Mouse (Mus musculus): ENCODE measurements at regions not wholly inside any gene's neighbourhood (a gene's known extent, or its start where the extent isn't known, plus 50 kb on each side); places are given as distances from the start of the nearest gene placed in this dataset.
A peak's percentile ranks its signal among the peaks of the same experiment; 100 is the strongest.

GRCm38 (mm10) chr3:147081763-147082162 is 229.6 kb downstream of the Ttll7 start:
- H3K9ac ChIP-seq = no peak overlapping the region
- no peak overlapping the region for H3K4me2 ChIP-seq (replicated peaks)
- H3K36me3 ChIP-seq = no peaks in the 10 kb centered on the region
- ATAC-seq (ENCODE audit: low FRiP score, low read depth) = no peak
- no peak overlapping the region for H3K4me3 ChIP-seq
- H3K4me1 ChIP-seq = peaks cover 21% of the 10 kb centered on the region
- H3K27ac ChIP-seq = no peak overlapping the region
- 84% methylated on average over 9 of the region's 9 CpGs for WGBS
- peaks cover 14% of the 10 kb centered on the region; the same call in 1 of the 2 replicates for H3K27me3 ChIP-seq
- no peaks in the 10 kb centered on the region for H3K9me3 ChIP-seq

- ATAC-seq (ENCODE audit: low FRiP score, low read depth) = no peak
- Histone ChIP-seq H3K9me3 (no peaks in the 10 kb centered on the region), H3K4me2 (replicated peaks) (no peak overlapping the region), H3K27me3 (peaks cover 14% of the 10 kb centered on the region; the same call in 1 of the 2 replicates), H3K4me1 (peaks cover 21% of the 10 kb centered on the region), H3K36me3 (no peaks in the 10 kb centered on the region), H3K9ac (no peak overlapping the region), H3K4me3 (no peak overlapping the region), H3K27ac (no peak overlapping the region)
- 43% methylated on average over 7 of the region's 7 CpGs for WGBS
Observed at GRCm38 (mm10) chr3:147082255-147082943, 230.2 kb downstream of the Ttll7 start.

- H3K27me3 ChIP-seq = peaks cover 18% of the 10 kb centered on the region; the same call in 1 of the 2 replicates
- H3K4me2 ChIP-seq (replicated peaks) = peak overlapping the region; percentile 52
- peaks cover 21% of the 10 kb centered on the region for H3K4me1 ChIP-seq
- no peak for ATAC-seq (ENCODE audit: low FRiP score, low read depth)
- H3K27ac ChIP-seq = no peak overlapping the region
- WGBS = 27% methylated on average over 11 of the region's 11 CpGs
- no peak overlapping the region for H3K9ac ChIP-seq
- no peaks in the 10 kb centered on the region for H3K36me3 ChIP-seq
- H3K4me3 ChIP-seq = peak overlapping the region; percentile 1; the same call in 1 of the 2 replicates
- no peaks in the 10 kb centered on the region for H3K9me3 ChIP-seq
Observed at GRCm38 (mm10) chr3:147083374-147083773, 231.2 kb downstream of the Ttll7 start.

GRCm38 (mm10) chr3:147083823-147084222 is 231.7 kb downstream of the Ttll7 start:
- no peak for ATAC-seq (ENCODE audit: low FRiP score, low read depth)
- peak overlapping the region; percentile 52 for H3K4me2 ChIP-seq (replicated peaks)
- WGBS = 51% methylated on average over 4 of the region's 4 CpGs

GRCm38 (mm10) chr3:147084624-147085189 is 232.5 kb downstream of the Ttll7 start:
- H3K4me3 ChIP-seq = no peak overlapping the region
- no peaks in the 10 kb centered on the region for H3K36me3 ChIP-seq
- H3K27ac ChIP-seq = no peak overlapping the region
- H3K9ac ChIP-seq = no peak overlapping the region
- 43% methylated on average over 9 of the region's 9 CpGs for WGBS
- H3K9me3 ChIP-seq = no peaks in the 10 kb centered on the region
- peaks cover 21% of the 10 kb centered on the region for H3K4me1 ChIP-seq
- H3K27me3 ChIP-seq = peaks cover 22% of the 10 kb centered on the region
- H3K4me2 ChIP-seq (replicated peaks) = no peak overlapping the region
- ATAC-seq (ENCODE audit: low FRiP score, low read depth) = no peak

More at GRCm38 (mm10) chr3:147083823-147084222, 231.7 kb downstream of the Ttll7 start:
- H3K9ac ChIP-seq = no peak overlapping the region
- H3K27me3 ChIP-seq = peaks cover 21% of the 10 kb centered on the region; the same call in 1 of the 2 replicates
- H3K9me3 ChIP-seq = no peaks in the 10 kb centered on the region
- H3K4me1 ChIP-seq = peaks cover 21% of the 10 kb centered on the region
- H3K36me3 ChIP-seq = no peaks in the 10 kb centered on the region
- H3K27ac ChIP-seq = no peak overlapping the region
- H3K4me3 ChIP-seq = no peak overlapping the region

GRCm38 (mm10) chr3:147088171-147088570 is 236.0 kb downstream of the Ttll7 start:
- H3K4me1 ChIP-seq = peaks cover 19% of the 10 kb centered on the region
- WGBS = 88% methylated on average over 6 of the region's 6 CpGs
- no peak overlapping the region for H3K27ac ChIP-seq
- H3K9me3 ChIP-seq = no peaks in the 10 kb centered on the region
- no peak overlapping the region for H3K4me2 ChIP-seq (replicated peaks)
- H3K36me3 ChIP-seq = no peaks in the 10 kb centered on the region
- ATAC-seq (ENCODE audit: low FRiP score, low read depth) = no peak
- H3K4me3 ChIP-seq = no peak overlapping the region
- no peak overlapping the region for H3K9ac ChIP-seq
- H3K27me3 ChIP-seq = peaks cover 27% of the 10 kb centered on the region

- Histone ChIP-seq H3K4me3 (no peak overlapping the region), H3K4me1 (peaks cover 16% of the 10 kb centered on the region; the same call in 1 of the 2 replicates), H3K9me3 (no peaks in the 10 kb centered on the region), H3K4me2 (replicated peaks) (no peak overlapping the region), H3K27ac (no peak overlapping the region), H3K27me3 (peaks cover 36% of the 10 kb centered on the region), H3K9ac (no peak overlapping the region), H3K36me3 (no peaks in the 10 kb centered on the region)
- 62% methylated on average over 10 of the region's 10 CpGs for WGBS
- no peak for ATAC-seq (ENCODE audit: low FRiP score, low read depth)
Observed at GRCm38 (mm10) chr3:147089716-147090115, 237.5 kb downstream of the Ttll7 start.

- 30% methylated on average over 8 of the region's 8 CpGs for WGBS
- Histone ChIP-seq H3K9me3 (no peaks in the 10 kb centered on the region), H3K4me1 (peaks cover 14% of the 10 kb centered on the region), H3K4me3 (no peak overlapping the region), H3K9ac (no peak overlapping the region), H3K36me3 (no peaks in the 10 kb centered on the region), H3K27ac (no peak overlapping the region), H3K4me2 (replicated peaks) (no peak overlapping the region), H3K27me3 (peaks cover 30% of the 10 kb centered on the region)
- ATAC-seq (ENCODE audit: low FRiP score, low read depth) = no peak
Observed at GRCm38 (mm10) chr3:147092188-147093075, 240.3 kb downstream of the Ttll7 start.

- no peaks in the 10 kb centered on the region for H3K9me3 ChIP-seq
- no peak for ATAC-seq (ENCODE audit: low FRiP score, low read depth)
- WGBS = 33% methylated on average over 5 of the region's 5 CpGs
Observed at GRCm38 (mm10) chr3:147093076-147093380, 240.9 kb downstream of the Ttll7 start.

GRCm38 (mm10) chr3:147096179-147096578 is 244.0 kb downstream of the Ttll7 start:
- H3K9ac ChIP-seq = no peak overlapping the region
- H3K36me3 ChIP-seq = no peaks in the 10 kb centered on the region
- H3K4me1 ChIP-seq = peaks cover 42% of the 10 kb centered on the region
- no peak overlapping the region; the same call in 1 of the 2 replicates for H3K27ac ChIP-seq
- WGBS = 27% methylated on average over 9 of the region's 9 CpGs
- H3K4me3 ChIP-seq = no peak overlapping the region
- H3K27me3 ChIP-seq = peaks cover 31% of the 10 kb centered on the region
- ATAC-seq (ENCODE audit: low FRiP score, low read depth) = no peak
- no peaks in the 10 kb centered on the region for H3K9me3 ChIP-seq
- peak overlapping the region; percentile 29; the same call in 1 of the 2 replicates for H3K4me2 ChIP-seq (replicated peaks)

More at GRCm38 (mm10) chr3:147093076-147093380, 240.9 kb downstream of the Ttll7 start:
- peaks cover 31% of the 10 kb centered on the region for H3K27me3 ChIP-seq
- no peaks in the 10 kb centered on the region for H3K36me3 ChIP-seq
- peaks cover 15% of the 10 kb centered on the region for H3K4me1 ChIP-seq
- H3K4me2 ChIP-seq (replicated peaks) = no peak overlapping the region
- H3K27ac ChIP-seq = no peak overlapping the region
- H3K9ac ChIP-seq = no peak overlapping the region
- no peak overlapping the region for H3K4me3 ChIP-seq

GRCm38 (mm10) chr3:147098065-147098580 is 246.0 kb downstream of the Ttll7 start:
- no peaks in the 10 kb centered on the region for H3K9me3 ChIP-seq
- WGBS = 16% methylated on average over 15 of the region's 15 CpGs

GRCm38 (mm10) chr3:147098611-147099010 is 246.4 kb downstream of the Ttll7 start:
- H3K4me3 ChIP-seq = peak overlapping the region; percentile 8; the same call in 1 of the 2 replicates
- H3K9me3 ChIP-seq = no peaks in the 10 kb centered on the region
- peaks cover 43% of the 10 kb centered on the region for H3K4me1 ChIP-seq
- peak overlapping the region; percentile 52 for H3K4me2 ChIP-seq (replicated peaks)
- H3K9ac ChIP-seq = no peak overlapping the region
- no peak for ATAC-seq (ENCODE audit: low FRiP score, low read depth)
- 27% methylated on average over 6 of the region's 6 CpGs for WGBS
- no peaks in the 10 kb centered on the region for H3K36me3 ChIP-seq
- no peak overlapping the region for H3K27ac ChIP-seq
- H3K27me3 ChIP-seq = peaks cover 48% of the 10 kb centered on the region

More at GRCm38 (mm10) chr3:147098065-147098580, 246.0 kb downstream of the Ttll7 start:
- Histone ChIP-seq H3K27ac (no peak overlapping the region), H3K4me1 (peaks cover 46% of the 10 kb centered on the region), H3K4me2 (replicated peaks) (peak overlapping the region; percentile 52), H3K9ac (no peak overlapping the region), H3K4me3 (peak overlapping the region; percentile 8; the same call in 1 of the 2 replicates), H3K27me3 (peaks cover 45% of the 10 kb centered on the region), H3K36me3 (no peaks in the 10 kb centered on the region)
- ATAC-seq (ENCODE audit: low FRiP score, low read depth) = no peak
